In genomic region chr12:103202592-103203544, GRCm38 (mm10) we compare ENCODE assay signal across 10 mouse cellular contexts. TPM values are rescaled to one million over a fixed set of nuclear protein-coding genes. Genes with fewer than 3 reads are reported as not detected.
DNase-seq lines count a peak whose midpoint lies in the region; ATAC-seq and TF ChIP-seq lines count a peak whose summit lies in the region.
"Had no signal": no experiment of that assay in that cellular context is flagged by ENCODE, and none has a peak within 500 bp of the region (broad histone marks: within the 10 kb centered on the region; RNA-seq: fewer than 3 reads in every experiment).

No protein-coding gene starts in this region.

- peak; percentile 56 for DNase-seq in heart, postnatal 4 days
- no peak for DNase-seq in heart, adult 2 months
- DNase-seq in brain, adult 2 months (ENCODE audit: low read depth, low spot score): peak; percentile 72
- peak; percentile 45 for DNase-seq in gastrocnemius, postnatal 25 days
- peak; percentile 15 to 70 for DNase-seq in kidney, postnatal 25 days
- no peak for DNase-seq in adipocyte (ENCODE audit: low spot score)
- DNase-seq in left cerebral cortex, postnatal 14 days (ENCODE audit: low spot score in 2 of 2): no peak
- DNase-seq: lung, embryonic 14.5 days had no signal

- no peaks in the 10 kb centered on the region for H3K79me2 ChIP-seq in heart, adult 2 months (replicated peaks; ENCODE audit: control insufficient read depth, insufficient read depth, low read length)

- peak; percentile 57 for ATAC-seq in neural tube, embryonic 15.5 days (ENCODE audit: low FRiP score)

- TF ChIP-seq POLR2A in heart, adult 2 months (IDR thresholded peaks at IDR 0.05; ENCODE audit: insufficient read depth, low read depth, low read length): no peak

- 36% methylated on average over 11 of the region's 11 CpGs for WGBS in heart, adult 2 months
- 17% methylated on average over 11 of the region's 11 CpGs for WGBS in neural tube, embryonic 15.5 days

- H3K4me3 ChIP-seq in heart, adult 2 months: no peak overlapping the region
- no peak overlapping the region for H3K4me3 ChIP-seq in neural tube, embryonic 15.5 days (replicated peaks)
- H3K4me3 ChIP-seq: erythroblast, embryonic 14.5 days had no signal

- no peaks in the 10 kb centered on the region for H3K27me3 ChIP-seq in heart, adult 2 months (ENCODE audit: control insufficient read depth, insufficient read depth, low read length)
- H3K27me3 ChIP-seq in neural tube, embryonic 15.5 days (replicated peaks): no peaks in the 10 kb centered on the region

- no peak overlapping the region for H3K4me2 ChIP-seq in neural tube, embryonic 15.5 days
- H3K4me2 ChIP-seq: lung, embryonic 14.5 days had no signal

- H3K9ac ChIP-seq in heart, adult 2 months (ENCODE audit: low read depth, low read length): no peak overlapping the region
- no peak overlapping the region for H3K9ac ChIP-seq in neural tube, embryonic 15.5 days (replicated peaks)
- H3K9ac ChIP-seq: lung, embryonic 14.5 days had no signal

- no peak overlapping the region for H3K27ac ChIP-seq in heart, adult 2 months
- H3K27ac ChIP-seq in neural tube, embryonic 15.5 days (replicated peaks): peak overlapping the region; percentile 60

- no peak for TF ChIP-seq EP300 in heart, adult 2 months (IDR thresholded peaks at IDR 0.05; ENCODE audit: insufficient read depth, low read depth, low read length)

- TF ChIP-seq CTCF in heart, adult 2 months (IDR thresholded peaks at IDR 0.05): no peak

- H3K36me3 ChIP-seq in heart, adult 2 months (ENCODE audit: control insufficient read depth, insufficient read depth, low read length): no peaks in the 10 kb centered on the region
- no peaks in the 10 kb centered on the region for H3K36me3 ChIP-seq in neural tube, embryonic 15.5 days

- no peaks in the 10 kb centered on the region for H3K9me3 ChIP-seq in neural tube, embryonic 15.5 days (replicated peaks)

- intact Hi-C loops in heart, adult 2 months (cut with DNase I): no loop called here
- intact Hi-C loops in left cerebral cortex, postnatal 14 days (cut with DNase I): no loop called here

- H3K4me1 ChIP-seq in heart, adult 2 months (ENCODE audit: control insufficient read depth, insufficient read depth, low read length): no peaks in the 10 kb centered on the region
- peaks cover 16% of the 10 kb centered on the region for H3K4me1 ChIP-seq in neural tube, embryonic 15.5 days

RNA-seq across cellular contexts. Expression of gene Prima1, which starts 39.1 kb away (rescaled TPM):
- under 1 TPM; 0.62 to 0.65 TPM for total RNA-seq in heart, postnatal 4 days (2021)
- total RNA-seq in heart, adult 2 months (2021): under 1 TPM; 0.29 to 0.43 TPM
- 0.53 and 1.4 TPM in 2 replicates for polyA plus RNA-seq in heart, adult 2 months (2012; rRNA removed)
- total RNA-seq in gastrocnemius, postnatal 25 days (2021): 10 to 100 TPM; 20.1 to 21.1 TPM
- polyA plus RNA-seq in neural tube, embryonic 15.5 days (2015; fragmentation: Nextera tagmentation; extraction: Ambion mirVana): 2.0 and 3.2 TPM in 2 replicates
- 1 to 10 TPM; 2.4 to 6.5 TPM for total RNA-seq in left cerebral cortex, postnatal 14 days (2021)
- polyA plus RNA-seq: erythroblast, embryonic 14.5 days; lung, embryonic 14.5 days had no signal

Comparison
In these comparisons a context has a peak if more than half of its experiments do, and no peak if none do; other contexts are left out.
1. DNase-seq: peak in heart, postnatal 4 days (single experiment), brain, adult 2 months (single experiment), gastrocnemius, postnatal 25 days (single experiment) and kidney, postnatal 25 days (2 of 2); none in heart, adult 2 months (0 of 2), adipocyte (single experiment) and left cerebral cortex, postnatal 14 days (0 of 2).